In genomic region chr8:123575386-123575785, GRCm38 (mm10) we compare ENCODE assay signal across 8 mouse cellular contexts. TPM values are rescaled to one million over a fixed set of nuclear protein-coding genes. Genes with fewer than 3 reads are reported as not detected.
A peak's percentile ranks its signal among the peaks of the same experiment; 100 is the strongest.
DNase-seq lines count a peak whose midpoint lies in the region; TF ChIP-seq lines count a peak whose summit lies in the region.
"Not testable (repeated sequence)": the region's sequence is repeated elsewhere in the genome, so short reads cannot be mapped to it uniquely, and the experiment has no call there.

No protein-coding gene starts in this region.

- H3K4me3 ChIP-seq in left cerebral cortex, adult 2 months = not testable (repeated sequence)

- not testable (repeated sequence) for TF ChIP-seq CTCF in left cerebral cortex, adult 2 months (IDR thresholded peaks at IDR 0.05)

- peak; percentile 5 for DNase-seq in T-cell, adult 2 months (ENCODE audit: low spot score)
- peak; percentile 1 to 11 for DNase-seq in cerebellum, adult 18-20 months
- DNase-seq in gastrocnemius, postnatal 10 days = peak; percentile 20
- DNase-seq in heart, postnatal 4 days = peak; percentile 12
- peak; percentile 6 to 8 for DNase-seq in left cerebral cortex, adult 2 months (ENCODE audit: extremely low spot score in 1 of 2, low spot score in 2 of 2)
- DNase-seq in ovary, adult 18-20 months (ENCODE audit: low spot score) = peak; percentile 1
- peak; percentile 54 for DNase-seq in testis, postnatal 10 days (ENCODE audit: low spot score)
- DNase-seq in urinary bladder, adult 2 months (ENCODE audit: low spot score) = peak; percentile 17

- intact Hi-C loops in left cerebral cortex, adult 2 months (cut with DNase I) = not testable (repeated sequence)

- not testable (repeated sequence) for H3K27ac ChIP-seq in left cerebral cortex, adult 2 months

RNA-seq across cellular contexts. Expression of gene Gas8, which starts 56.8 kb away (rescaled TPM):
- total RNA-seq in gastrocnemius, postnatal 10 days (2021) = 1 to 10 TPM; 5.8 to 7.8 TPM
- total RNA-seq in heart, postnatal 4 days (2021) = 1 to 10 TPM; 6.7 to 7.0 TPM
- 10 to 100 TPM; 29.0 to 29.1 TPM for total RNA-seq in left cerebral cortex, adult 2 months (2021)
- 19.0 and 20.0 TPM in 2 replicates for polyA plus RNA-seq in urinary bladder, adult 2 months (2012; rRNA removed)

Comparison
In these comparisons a context has a peak if more than half of its experiments do, and no peak if none do; other contexts are left out.
1. DNase-seq: peak in every context shown above with its lines; median percentile 54 in testis, postnatal 10 days; 20 in gastrocnemius, postnatal 10 days; 17 in urinary bladder, adult 2 months; 12 in heart, postnatal 4 days; 7 in left cerebral cortex, adult 2 months; 6 in cerebellum, adult 18-20 months; 5 in T-cell, adult 2 months; 1 in ovary, adult 18-20 months.